Mouse (Mus musculus): ENCODE results near the gene Arhgef3.

- TF ChIP-seq CTCF (IDR thresholded peaks at IDR 0.05; ENCODE audit: insufficient read depth, low read length): no peak
- TF ChIP-seq POLR2A (IDR thresholded peaks at IDR 0.05; ENCODE audit: borderline replicate concordance, extremely low read depth, low read depth, low read length): no peak
These were observed 285.8 kb downstream of the Arhgef3 start for GRCm38 (mm10) chr14:27400495-27400894.

Measured in lung, adult 2 months (tissue).